Mouse (Mus musculus) lung, embryonic 16.5 days (tissue): Measurements from ENCODE around the gene Stab1. TPM values are rescaled to one million over a fixed set of nuclear protein-coding genes. Genes with fewer than 3 reads are reported as not detected.
A peak's percentile ranks its signal among the peaks of the same experiment; 100 is the strongest.

Experiments used
- ATAC-seq: fragments of 200-750 bp; cut with Nextera tagmentation; 2 replicates; pipeline ENCODE4 v1.8.0; 2017; ENCODE audit warnings: low read depth, mild to moderate bottlenecking, moderate library complexity
- H3K27ac ChIP-seq: fragments of 300-500 bp; sonication (generic); 2 replicates; pipeline ENCODE4 v1.5.1; 2014; ENCODE audit warnings: mild to moderate bottlenecking, control low read depth, low read length
- H3K27me3 ChIP-seq: fragments of 300-500 bp; sonication (generic); 2 replicates; pipeline ENCODE4 v1.6.1; 2014; ENCODE audit warnings: low read depth, low read length, mixed read lengths; ENCODE audit not compliant: control insufficient read depth, insufficient read depth
- H3K36me3 ChIP-seq: fragments of 300-500 bp; sonication (generic); 2 replicates; pipeline ENCODE4 v1.6.1; 2014; ENCODE audit warnings: low read length; ENCODE audit not compliant: control insufficient read depth, insufficient read depth
- H3K4me1 ChIP-seq: fragments of 300-500 bp; sonication (generic); replicated peaks from 2 replicates; pipeline ENCODE4 v1.6.1; 2014; ENCODE audit warnings: low read length, mixed read lengths; ENCODE audit not compliant: control insufficient read depth, insufficient read depth
- H3K4me2 ChIP-seq: fragments of 300-500 bp; sonication (generic); 2 replicates; pipeline ENCODE4 v1.6.1; 2014; ENCODE audit warnings: low read depth, low read length, control low read depth
- H3K4me3 ChIP-seq: fragments of 300-500 bp; sonication (generic); 2 replicates; pipeline ENCODE4 v1.5.1; 2014; ENCODE audit warnings: mild to moderate bottlenecking, low read length, control low read depth
- H3K9ac ChIP-seq: fragments of 300-500 bp; sonication (generic); 2 replicates; pipeline ENCODE4 v1.6.1; 2014; ENCODE audit warnings: low read length, control low read depth
- H3K9me3 ChIP-seq: fragments of 300-500 bp; sonication (generic); 2 replicates; pipeline ENCODE4 v1.6.1; 2016; ENCODE audit warnings: low read length; ENCODE audit not compliant: control insufficient read depth
- WGBS: fragments of 180-500 bp; shearing (Covaris S2); extraction: QIAGEN DNeasy Blood & Tissue Kit; methylation state at CpG from one replicate; pipeline ENCODE4 v1.1.7; 2014; 5-methylcytosine and 5-hydroxymethylcytosine counted together
- polyA plus RNA-seq: library from polyadenylated mRNA; unstranded; fragments of >200 nt; fragmentation: Nextera tagmentation; extraction: Ambion mirVana; gene quantifications from 2 replicates; pipeline ENCODE4 v1.2.1, GENCODE M21; 2015

Stab1 gene
- polyA plus RNA-seq, 1 experiment from 2014 or later = 52.1 TPM

- Histone ChIP-seq H3K27ac (no peak overlapping the region), H3K4me3 (no peak overlapping the region), H3K4me1 (peaks cover 5% of the 10 kb centered on the region; the same call in 1 of the 2 replicates), H3K9me3 (no peaks in the 10 kb centered on the region), H3K9ac (no peak overlapping the region), H3K36me3 (peaks cover 75% of the 10 kb centered on the region), H3K4me2 (no peak overlapping the region), H3K27me3 (no peaks in the 10 kb centered on the region)
- ATAC-seq = no peak
- WGBS = 43% methylated on average over 4 of the region's 4 CpGs
Observed at GRCm38 (mm10) chr14:31186656-31187055, 18.2 kb upstream of the Stab1 start.

GRCm38 (mm10) chr14:31184195-31184594 is 15.8 kb upstream of the Stab1 start:
- Histone ChIP-seq H3K27me3 (no peaks in the 10 kb centered on the region), H3K9ac (no peak overlapping the region), H3K27ac (no peak overlapping the region), H3K9me3 (no peaks in the 10 kb centered on the region), H3K36me3 (peaks cover 69% of the 10 kb centered on the region), H3K4me2 (no peak overlapping the region), H3K4me1 (peaks cover 5% of the 10 kb centered on the region; the same call in 1 of the 2 replicates), H3K4me3 (no peak overlapping the region)
- 89% methylated on average over 12 of the region's 12 CpGs for WGBS
- ATAC-seq = no peak

DNA sequence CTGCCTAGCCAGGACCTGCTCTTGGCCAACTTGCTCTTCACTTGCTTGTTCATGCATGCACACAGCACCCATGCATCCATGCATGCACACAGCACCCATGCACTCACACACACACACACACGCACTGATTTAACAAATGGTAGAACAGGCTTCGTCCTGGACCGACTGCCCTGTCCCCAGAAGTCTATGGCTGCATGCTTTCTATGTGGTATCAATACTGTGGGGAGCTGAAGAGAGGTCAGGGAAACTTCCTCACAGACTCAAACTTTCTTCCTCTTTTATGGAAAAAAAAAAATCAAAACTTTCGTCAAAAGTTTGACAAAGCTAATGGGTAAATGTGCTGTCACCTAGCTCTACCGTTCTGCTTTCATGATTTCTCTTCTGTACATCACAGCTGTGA is 15.1 kb upstream of the Stab1 start:
- peaks cover 73% of the 10 kb centered on the region for H3K36me3 ChIP-seq
- H3K4me1 ChIP-seq = peaks cover 5% of the 10 kb centered on the region; the same call in 1 of the 2 replicates
- H3K27ac ChIP-seq = 0 out of 2 replicates have a peak overlapping the region, but pooled peaks have one; percentile 34
- ATAC-seq = no peak
- H3K4me3 ChIP-seq = no peak overlapping the region
- no peak overlapping the region for H3K9ac ChIP-seq
- no peaks in the 10 kb centered on the region for H3K27me3 ChIP-seq
- 70% methylated on average over 5 of the region's 5 CpGs for WGBS
- no peak overlapping the region for H3K4me2 ChIP-seq
- no peaks in the 10 kb centered on the region for H3K9me3 ChIP-seq

- Histone ChIP-seq H3K27ac (no peak overlapping the region), H3K9ac (no peak overlapping the region; the same call in 1 of the 2 replicates), H3K27me3 (no peaks in the 10 kb centered on the region), H3K4me2 (no peak overlapping the region), H3K9me3 (no peaks in the 10 kb centered on the region), H3K36me3 (peaks cover 72% of the 10 kb centered on the region), H3K4me1 (peaks cover 5% of the 10 kb centered on the region; the same call in 1 of the 2 replicates), H3K4me3 (no peak overlapping the region)
- ATAC-seq = peak; percentile 26; the same call in 1 of the 2 replicates
- 66% methylated on average over 2 of the region's 2 CpGs for WGBS
Observed at GRCm38 (mm10) chr14:31182786-31183290, 14.4 kb upstream of the Stab1 start.

DNA sequence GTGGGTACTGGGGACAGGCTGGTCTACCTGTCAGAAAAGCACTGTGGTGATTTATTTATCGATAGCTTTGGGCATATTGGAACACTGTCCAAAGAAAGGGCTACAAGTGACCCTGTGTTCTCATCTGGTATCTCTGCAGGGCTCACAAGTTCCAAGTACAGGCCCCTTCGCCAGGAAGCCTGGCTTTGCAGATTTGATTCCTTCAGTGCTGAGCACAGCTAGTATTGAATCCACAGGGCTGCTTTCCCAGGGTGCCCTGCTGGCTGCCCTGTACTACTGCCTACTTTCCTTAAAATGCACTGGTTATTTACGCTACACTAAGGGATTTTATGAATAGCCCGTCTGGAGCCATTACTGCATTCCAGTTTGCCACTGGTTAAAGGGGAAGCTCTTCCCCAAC is 13.1 kb upstream of the Stab1 start:
- 80% methylated on average over 4 of the region's 4 CpGs for WGBS
- peaks cover 72% of the 10 kb centered on the region for H3K36me3 ChIP-seq
- no peak overlapping the region for H3K4me2 ChIP-seq
- no peaks in the 10 kb centered on the region for H3K9me3 ChIP-seq
- no peaks in the 10 kb centered on the region for H3K27me3 ChIP-seq
- H3K4me1 ChIP-seq = peaks cover 5% of the 10 kb centered on the region; the same call in 1 of the 2 replicates
- no peak overlapping the region for H3K4me3 ChIP-seq
- no peak overlapping the region for H3K9ac ChIP-seq
- ATAC-seq = no peak
- 0 out of 2 replicates have a peak overlapping the region, but pooled peaks have one; percentile 23 for H3K27ac ChIP-seq

DNA sequence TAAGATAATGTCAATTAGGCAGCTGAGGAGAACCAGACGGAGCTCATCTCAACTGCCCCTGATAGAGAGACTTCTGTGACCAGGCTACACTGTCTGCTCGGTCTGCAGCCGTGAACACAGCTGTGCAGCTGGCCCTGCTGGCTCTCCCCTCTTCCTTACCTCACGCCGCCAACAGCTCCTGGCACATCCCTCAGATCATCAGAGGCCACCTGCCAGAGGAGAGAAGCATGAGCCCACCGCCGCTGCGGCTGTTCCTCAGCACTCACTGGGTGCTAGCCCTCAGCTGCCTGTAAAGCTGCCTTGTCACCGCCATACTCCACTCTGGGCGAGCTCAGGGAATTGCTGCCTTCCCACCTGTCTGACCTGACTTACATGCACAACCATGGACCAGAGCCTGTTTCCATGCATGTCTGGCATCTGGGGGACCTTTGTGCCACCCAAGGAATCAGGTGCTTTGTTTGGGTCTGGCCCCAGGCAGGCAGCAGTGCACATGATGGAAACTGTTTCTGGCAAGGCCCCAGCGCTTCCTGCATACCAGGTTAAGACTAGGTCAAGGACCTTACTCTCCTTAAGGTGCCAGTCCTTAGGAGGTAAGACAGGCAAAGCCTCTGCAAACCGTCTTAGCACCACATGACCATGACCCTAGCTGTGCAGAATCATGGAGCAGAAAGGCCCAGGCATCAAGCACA is 11.4 kb upstream of the Stab1 start:
- peaks cover 72% of the 10 kb centered on the region for H3K36me3 ChIP-seq
- no peak overlapping the region for H3K4me2 ChIP-seq
- no peak overlapping the region for H3K9ac ChIP-seq
- peaks cover 5% of the 10 kb centered on the region; the same call in 1 of the 2 replicates for H3K4me1 ChIP-seq
- no peak overlapping the region for H3K27ac ChIP-seq
- no peaks in the 10 kb centered on the region for H3K27me3 ChIP-seq
- no peaks in the 10 kb centered on the region for H3K9me3 ChIP-seq
- no peak overlapping the region for H3K4me3 ChIP-seq
- WGBS = 86% methylated on average over 12 of the region's 12 CpGs
- ATAC-seq = no peak

- H3K9me3 ChIP-seq = no peaks in the 10 kb centered on the region
- no peak overlapping the region for H3K9ac ChIP-seq
- no peak for ATAC-seq
- peaks cover 77% of the 10 kb centered on the region for H3K36me3 ChIP-seq
- no peak overlapping the region for H3K27ac ChIP-seq
- WGBS = 84% methylated on average over 5 of the region's 5 CpGs
- no peaks in the 10 kb centered on the region for H3K27me3 ChIP-seq
- no peak overlapping the region for H3K4me2 ChIP-seq
- H3K4me3 ChIP-seq = no peak overlapping the region
- H3K4me1 ChIP-seq = peaks cover 6% of the 10 kb centered on the region
Observed at GRCm38 (mm10) chr14:31177715-31178114, 9.3 kb upstream of the Stab1 start.

DNA sequence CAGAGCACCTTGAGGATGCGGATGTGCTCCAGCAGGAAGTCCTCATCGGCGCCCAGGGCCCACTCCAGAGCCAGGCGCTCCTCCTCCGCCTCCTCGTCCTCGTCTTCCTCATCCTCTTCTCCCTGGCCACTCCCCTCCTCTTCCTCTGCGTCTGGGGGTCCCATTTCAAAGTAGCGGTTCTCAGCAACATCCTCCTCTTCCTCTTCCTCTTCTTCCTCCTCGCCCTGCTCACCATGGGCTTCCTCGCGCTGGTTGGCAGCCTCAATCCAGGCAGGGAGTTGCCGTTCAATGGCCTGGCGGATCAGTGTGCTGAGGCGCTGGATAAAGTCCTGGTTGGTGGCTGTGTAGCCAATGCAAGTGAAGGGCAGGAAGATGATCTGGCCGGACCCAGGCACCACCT is 8.8 kb upstream of the Stab1 start:
- Histone ChIP-seq H3K36me3 (peaks cover 77% of the 10 kb centered on the region), H3K27me3 (no peaks in the 10 kb centered on the region), H3K4me1 (peaks cover 6% of the 10 kb centered on the region), H3K9me3 (no peaks in the 10 kb centered on the region), H3K27ac (no peak overlapping the region), H3K4me3 (no peak overlapping the region), H3K9ac (no peak overlapping the region), H3K4me2 (no peak overlapping the region)
- no peak for ATAC-seq
- WGBS = 83% methylated on average over 16 of the region's 16 CpGs

GRCm38 (mm10) chr14:31173537-31173936 is 5.1 kb upstream of the Stab1 start:
- H3K27ac ChIP-seq = no peak overlapping the region
- 78% methylated on average over 7 of the region's 7 CpGs for WGBS
- peaks cover 6% of the 10 kb centered on the region; the same call in 1 of the 2 replicates for H3K4me1 ChIP-seq
- H3K36me3 ChIP-seq = peaks cover 68% of the 10 kb centered on the region
- ATAC-seq = no peak
- no peak overlapping the region for H3K4me3 ChIP-seq
- no peaks in the 10 kb centered on the region for H3K9me3 ChIP-seq
- no peak overlapping the region for H3K4me2 ChIP-seq
- H3K27me3 ChIP-seq = no peaks in the 10 kb centered on the region
- H3K9ac ChIP-seq = no peak overlapping the region
